Mouse (Mus musculus) kidney, adult 2 months (tissue): ENCODE results near the gene Cebpa. TPM values are rescaled to one million over a fixed set of nuclear protein-coding genes. Genes with fewer than 3 reads are reported as not detected.

Source experiments
- DNase-seq: peaks from one replicate; pipeline ENCODE4 v3.0.0; 2021
- H3K27ac ChIP-seq: fragments of 200-500 bp; 2 replicates; pipeline ENCODE4 v1.5.1; 2012; ENCODE audit warnings: low read depth, low read length, control low read depth, inconsistent platforms; ENCODE audit not compliant: insufficient read depth
- H3K27me3 ChIP-seq: fragments of 200-500 bp; replicated peaks from 2 replicates; pipeline ENCODE4 v1.6.1; 2012; ENCODE audit warnings: mild to moderate bottlenecking, moderate library complexity, low read length, inconsistent platforms; ENCODE audit not compliant: control insufficient read depth, insufficient read depth
- H3K36me3 ChIP-seq: fragments of 200-500 bp; 2 replicates; pipeline ENCODE4 v1.6.1; 2012; ENCODE audit warnings: mild to moderate bottlenecking, moderate library complexity, low read length, inconsistent platforms; ENCODE audit not compliant: control insufficient read depth, insufficient read depth
- H3K4me1 ChIP-seq: fragments of 200-500 bp; 2 replicates; pipeline ENCODE4 v1.6.1; 2011; ENCODE audit warnings: low read length; ENCODE audit not compliant: control insufficient read depth, insufficient read depth
- H3K4me3 ChIP-seq: fragments of 200-500 bp; 2 replicates; pipeline ENCODE4 v1.5.1; 2011; ENCODE audit warnings: mild to moderate bottlenecking, low read depth, low read length, control low read depth; ENCODE audit not compliant: insufficient read depth
- CTCF ChIP-seq: fragments of 200-500 bp; conservative IDR thresholded peaks from 2 replicates; pipeline ENCODE4 v1.5.1; 2011; ENCODE audit warnings: low read depth, mild to moderate bottlenecking, control low read depth, low read length, moderate library complexity, mixed read lengths; ENCODE audit not compliant: insufficient read depth, insufficient read length
- POLR2A ChIP-seq: fragments of 200-500 bp; IDR thresholded peaks from one replicate; pipeline ENCODE4 v1.6.1; 2011; ENCODE audit warnings: low read depth, low read length, control low read depth
- WGBS: fragments of 180-500 bp; shearing (Covaris S2); methylation state at CpG from one replicate; pipeline ENCODE4 v1.1.7; 2018; 5-methylcytosine and 5-hydroxymethylcytosine counted together
- polyA plus RNA-seq: library from polyadenylated mRNA; depleted of rRNA; stranded (reverse); fragments of >200 nt; gene quantifications from 2 replicates; pipeline ENCODE4 v1.2.3, GENCODE M21; 2012; rRNA removed

The Cebpa gene
- polyA plus RNA-seq, 1 experiment: 41.6 TPM

- WGBS: 70% methylated on average over 7 of the region's 7 CpGs
- H3K4me1 ChIP-seq: no peaks in the 10 kb centered on the region
- no peaks in the 10 kb centered on the region for H3K36me3 ChIP-seq
- TF ChIP-seq CTCF (no peak), POLR2A (no peak)
- no peak overlapping the region for H3K4me3 ChIP-seq
- H3K27me3 ChIP-seq: no peaks in the 10 kb centered on the region
- H3K27ac ChIP-seq: no peak overlapping the region
- no peak for DNase-seq
These were observed 44.5 kb downstream of the Cebpa start for GRCm38 (mm10) chr7:35163600-35163999.

DNA sequence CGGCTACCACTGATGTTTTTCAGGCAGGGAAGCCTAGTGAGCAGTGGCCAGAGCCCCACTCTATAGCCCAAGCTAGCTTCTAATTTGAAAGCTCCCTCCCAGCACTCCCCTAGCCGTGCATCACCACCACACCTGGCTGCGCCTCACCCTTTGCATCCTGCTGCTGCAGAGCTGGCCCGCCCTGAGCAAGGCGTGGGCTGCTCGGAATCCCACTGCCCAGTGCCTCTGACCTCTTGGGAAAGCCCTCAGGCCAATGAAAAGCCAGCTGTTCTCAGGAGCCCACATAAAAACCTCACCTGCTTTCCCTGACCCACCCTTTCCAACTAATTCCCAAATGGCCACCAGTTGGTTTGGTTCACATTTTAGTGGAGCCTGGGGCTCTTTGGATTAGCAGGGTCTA lies 45.0 kb downstream of the Cebpa start:
- Histone ChIP-seq H3K27ac (no peak overlapping the region), H3K36me3 (no peaks in the 10 kb centered on the region), H3K4me1 (no peaks in the 10 kb centered on the region), H3K27me3 (no peaks in the 10 kb centered on the region), H3K4me3 (no peak overlapping the region)
- no peak for DNase-seq
- no peak for TF ChIP-seq CTCF
- TF ChIP-seq POLR2A: no peak
- 87% methylated on average over 6 of the region's 6 CpGs for WGBS

DNA sequence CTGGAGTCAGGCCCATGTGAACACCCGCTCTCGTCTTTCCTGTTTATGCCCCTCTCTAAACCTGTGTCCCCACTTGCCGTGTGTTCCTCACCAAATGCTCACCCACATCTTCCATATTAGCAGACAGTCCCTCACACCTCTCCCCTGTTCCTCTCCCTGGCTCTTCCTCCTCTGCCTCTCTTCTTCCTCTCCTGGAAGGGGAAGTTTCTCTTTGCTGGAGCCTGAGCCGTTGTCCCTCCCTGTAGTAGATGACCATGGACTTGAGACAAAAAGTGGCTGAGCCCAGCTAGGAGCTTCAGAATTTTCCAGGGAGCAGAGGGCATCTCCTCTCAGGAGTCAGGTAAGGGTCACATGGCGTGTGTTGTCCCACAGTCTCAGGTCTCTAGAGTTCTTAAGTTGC lies 47.9 kb downstream of the Cebpa start:
- WGBS: 91% methylated on average over 5 of the region's 5 CpGs
- no peak for TF ChIP-seq POLR2A
- no peak for TF ChIP-seq CTCF

DNA sequence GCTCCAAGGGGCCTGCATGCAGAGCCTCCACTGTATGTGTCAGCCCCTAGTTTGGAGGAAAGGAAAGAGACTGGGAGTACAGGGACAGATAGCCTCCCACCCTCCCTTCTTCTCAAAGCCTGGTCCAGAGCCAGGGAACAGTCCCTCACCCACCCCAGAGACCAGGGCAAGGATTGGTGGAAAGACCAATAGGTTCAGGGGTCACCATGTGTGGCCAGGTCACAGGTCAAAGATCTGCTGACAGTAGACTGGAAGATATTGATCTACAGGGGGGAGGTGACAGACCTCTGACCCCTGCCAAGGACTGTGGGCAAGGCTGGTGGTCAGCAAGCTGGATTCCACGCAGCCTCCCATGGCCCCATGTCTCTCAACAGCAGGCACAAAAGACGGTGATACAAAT lies 48.8 kb downstream of the Cebpa start:
- TF ChIP-seq POLR2A (no peak), CTCF (no peak)
- H3K4me3 ChIP-seq: no peak overlapping the region
- H3K27ac ChIP-seq: no peak overlapping the region
- no peaks in the 10 kb centered on the region for H3K27me3 ChIP-seq
- no peaks in the 10 kb centered on the region for H3K36me3 ChIP-seq
- WGBS: 83% methylated on average over 2 of the region's 2 CpGs
- no peak for DNase-seq
- H3K4me1 ChIP-seq: no peaks in the 10 kb centered on the region

More for the DNA sequence above, 47.9 kb downstream of the Cebpa start:
- no peaks in the 10 kb centered on the region for H3K27me3 ChIP-seq
- H3K4me1 ChIP-seq: no peaks in the 10 kb centered on the region
- H3K4me3 ChIP-seq: no peak overlapping the region
- no peaks in the 10 kb centered on the region for H3K36me3 ChIP-seq
- H3K27ac ChIP-seq: no peak overlapping the region
- no peak for DNase-seq

GRCm38 (mm10) chr7:35169341-35169740 lies 50.2 kb downstream of the Cebpa start:
- TF ChIP-seq CTCF (peak; percentile 97), POLR2A (no peak)
- no peak overlapping the region for H3K27ac ChIP-seq
- no peak overlapping the region for H3K4me3 ChIP-seq
- no peaks in the 10 kb centered on the region for H3K27me3 ChIP-seq
- no peaks in the 10 kb centered on the region for H3K36me3 ChIP-seq
- peak; percentile 93 for DNase-seq
- H3K4me1 ChIP-seq: no peaks in the 10 kb centered on the region
- 10% methylated on average over 6 of the region's 6 CpGs for WGBS

Other genes with a start within 250 kb of the Cebpa start
- 299 and 326 TPM in 2 replicates for gene Pepd, start 206.9 kb upstream of the Cebpa start, polyA plus RNA-seq
- 8.3 and 10.0 TPM in 2 replicates for gene Cebpg, start 62.7 kb upstream of the Cebpa start, polyA plus RNA-seq
- 2.5 and 7.0 TPM in 2 replicates for gene Slc7a10, start 67.1 kb downstream of the Cebpa start, polyA plus RNA-seq
- gene Lrp3, start 96.2 kb downstream of the Cebpa start, polyA plus RNA-seq: 19.7 and 22.6 TPM in 2 replicates
- 4.2 and 5.3 TPM in 2 replicates for gene Gpatch1, start 199.1 kb downstream of the Cebpa start, polyA plus RNA-seq
- gene Rhpn2, start 214.9 kb downstream of the Cebpa start, polyA plus RNA-seq: 7.5 and 8.7 TPM in 2 replicates